Mouse (Mus musculus): Measurements from ENCODE around the gene Usp37.
"Not testable (repeated sequence)": the region's sequence is repeated elsewhere in the genome, so short reads cannot be mapped to it uniquely, and the experiment has no call there.

Usp37 gene

GRCm38 (mm10) chr1:74397268-74397918 lies 146.7 kb downstream of the Usp37 start:
- peak; percentile 97 for DNase-seq (ENCODE audit: low spot score)

- not testable (repeated sequence) for DNase-seq (ENCODE audit: low spot score)
Measured at GRCm38 (mm10) chr1:74396456-74397222, 147.4 kb downstream of the Usp37 start.

- DNase-seq (ENCODE audit: low spot score) = no peak
Measured at GRCm38 (mm10) chr1:74395290-74395689, 148.8 kb downstream of the Usp37 start.

- no peak for DNase-seq (ENCODE audit: low spot score)
Measured at GRCm38 (mm10) chr1:74394858-74395257, 149.2 kb downstream of the Usp37 start.

- no peak for DNase-seq (ENCODE audit: low spot score)
Measured at GRCm38 (mm10) chr1:74394311-74394710, 149.8 kb downstream of the Usp37 start.

- no peak for DNase-seq (ENCODE audit: low spot score)
Measured at GRCm38 (mm10) chr1:74393697-74394096, 150.4 kb downstream of the Usp37 start.

GRCm38 (mm10) chr1:74393010-74393409 lies 151.1 kb downstream of the Usp37 start:
- DNase-seq (ENCODE audit: low spot score) = no peak

GRCm38 (mm10) chr1:74392446-74392994 lies 151.6 kb downstream of the Usp37 start:
- DNase-seq (ENCODE audit: low spot score) = no peak

GRCm38 (mm10) chr1:74391844-74392441 lies 152.1 kb downstream of the Usp37 start:
- DNase-seq (ENCODE audit: low spot score) = peak; percentile 71

- peak; percentile 96 for DNase-seq (ENCODE audit: low spot score)
Measured at GRCm38 (mm10) chr1:74390924-74391748, 152.9 kb downstream of the Usp37 start, which contains the start of gene Ctdsp1. Gene Ctdsp1 (plus strand): TSS chr1:74391509.

GRCm38 (mm10) chr1:74390287-74390906 lies 153.7 kb downstream of the Usp37 start:
- no peak for DNase-seq (ENCODE audit: low spot score)

- DNase-seq (ENCODE audit: low spot score) = no peak
Measured at GRCm38 (mm10) chr1:74389831-74390286, 154.2 kb downstream of the Usp37 start.

GRCm38 (mm10) chr1:74388398-74388920 lies 155.6 kb downstream of the Usp37 start:
- no peak for DNase-seq (ENCODE audit: low spot score)

GRCm38 (mm10) chr1:74387386-74387988 lies 156.6 kb downstream of the Usp37 start:
- DNase-seq (ENCODE audit: low spot score) = no peak

GRCm38 (mm10) chr1:74386714-74387385 lies 157.2 kb downstream of the Usp37 start:
- peak; percentile 98 for DNase-seq (ENCODE audit: low spot score)

- no peak for DNase-seq (ENCODE audit: low spot score)
Measured at GRCm38 (mm10) chr1:74386363-74386713, 157.7 kb downstream of the Usp37 start.

GRCm38 (mm10) chr1:74385531-74385930 lies 158.6 kb downstream of the Usp37 start:
- DNase-seq (ENCODE audit: low spot score) = no peak
